Mouse (Mus musculus) cerebellum, adult 9-11 months (tissue): Measurements from ENCODE around the gene Erich3.
"Not testable (repeated sequence)": the region's sequence is repeated elsewhere in the genome, so short reads cannot be mapped to it uniquely, and the experiment has no call there.

Experiments used
- DNase-seq: peaks from one replicate; pipeline ENCODE4 v3.0.0; 2022

Gene Erich3

DNA sequence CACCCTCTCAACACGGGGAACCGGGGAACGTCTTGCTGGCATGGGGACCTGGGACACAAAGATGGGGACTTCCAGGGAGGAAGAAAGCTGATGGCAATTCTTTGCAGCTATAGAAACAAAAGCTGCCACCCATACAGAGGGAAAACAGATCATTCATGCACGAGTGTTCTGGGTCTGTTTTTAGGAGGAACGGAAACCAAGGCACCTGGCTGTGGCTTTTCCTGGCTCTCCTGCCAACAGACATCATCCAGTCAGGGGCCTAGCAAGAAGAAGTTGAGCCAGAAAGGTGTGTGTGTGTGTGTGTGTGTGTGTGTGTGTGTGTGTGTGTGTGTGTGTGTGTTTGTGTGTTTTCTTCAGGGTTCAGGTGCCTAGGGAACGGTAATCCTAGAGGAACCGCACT is at the start of gene Erich3:
TSS of gene Erich3 (plus strand) at position 315 of the 400 bp plus-strand sequence.
- no peak for DNase-seq

GRCm38 (mm10) chr3:154614771-154615170 is 48.9 kb upstream of the Erich3 start:
- DNase-seq, result no peak

GRCm38 (mm10) chr3:154615304-154615703 is 48.4 kb upstream of the Erich3 start:
- DNase-seq, result no peak

DNA sequence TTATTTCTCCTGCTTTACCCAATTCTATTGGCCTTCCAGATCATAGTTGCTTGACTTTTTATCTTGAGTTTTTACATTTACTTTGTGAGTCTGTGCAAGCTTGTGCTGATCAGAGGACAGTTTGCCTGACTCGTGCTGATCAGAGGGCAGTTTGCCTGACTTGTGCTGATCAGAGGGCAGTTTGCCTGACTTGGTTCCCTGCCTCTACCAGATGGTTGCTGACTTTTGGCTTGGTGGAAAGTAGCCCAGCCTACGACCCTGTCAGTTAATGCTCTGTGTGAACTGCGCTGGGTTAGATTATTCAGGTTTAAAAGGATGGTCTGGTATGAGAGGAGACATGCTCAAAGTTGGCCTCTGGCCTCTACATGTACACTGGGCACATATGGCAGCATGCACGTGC is 47.6 kb upstream of the Erich3 start:
- no peak for DNase-seq

DNA sequence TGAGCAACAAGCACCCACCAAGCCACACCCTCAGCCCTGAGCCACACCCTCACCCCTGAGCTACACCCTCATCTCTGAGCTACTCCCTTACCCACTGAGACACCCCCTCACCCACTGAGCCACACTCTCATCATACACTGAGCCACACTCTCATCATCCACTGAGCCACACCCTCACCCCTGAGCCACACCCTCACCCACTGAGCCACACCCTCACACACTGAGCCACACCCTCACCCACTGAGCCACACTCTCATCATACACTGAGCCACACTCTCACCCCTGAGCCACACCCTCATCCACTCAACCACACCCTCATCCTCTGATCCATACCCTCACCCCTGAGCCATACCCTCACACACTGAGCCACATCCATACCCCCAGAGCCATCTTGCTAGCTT is 35.4 kb upstream of the Erich3 start:
- no peak for DNase-seq

DNA sequence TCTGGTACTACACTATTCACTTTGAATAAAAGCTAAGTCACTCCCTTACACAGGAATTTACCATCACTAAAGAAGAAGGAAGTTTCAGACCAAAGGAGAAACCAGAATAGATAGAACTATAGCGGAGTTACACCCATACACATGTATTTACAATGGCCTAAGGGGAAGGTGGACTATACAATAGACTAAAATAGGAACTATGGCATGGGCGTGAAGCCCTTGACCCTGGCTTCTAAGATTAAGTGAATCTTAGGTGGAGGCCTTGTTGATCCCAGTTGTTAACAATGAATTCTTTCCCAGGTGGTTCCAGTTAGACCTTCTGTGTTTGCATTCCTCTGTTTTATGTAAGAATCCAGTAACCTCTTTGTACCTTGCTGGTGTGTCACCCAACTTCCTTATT is 32.4 kb upstream of the Erich3 start:
- not testable (repeated sequence) for DNase-seq

DNA sequence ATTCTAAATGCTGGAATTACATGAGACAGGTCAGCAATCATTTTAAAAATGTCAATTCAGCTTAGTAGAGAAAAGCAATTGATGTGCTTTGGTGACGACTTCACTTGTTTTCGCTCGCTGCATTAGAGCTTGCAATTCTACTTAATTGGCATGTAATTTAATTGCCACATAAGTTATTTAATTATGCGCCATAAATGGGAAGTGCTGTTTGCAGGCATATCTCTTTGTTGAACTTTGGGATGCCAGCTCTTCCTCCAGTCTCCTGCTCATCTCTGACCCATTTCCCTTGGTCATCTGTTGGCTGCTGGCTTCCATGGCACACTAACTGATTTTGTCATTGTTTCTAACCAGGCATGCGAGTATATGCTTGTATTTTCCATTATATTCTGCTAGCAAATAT is 30.6 kb upstream of the Erich3 start:
- no peak for DNase-seq

DNA sequence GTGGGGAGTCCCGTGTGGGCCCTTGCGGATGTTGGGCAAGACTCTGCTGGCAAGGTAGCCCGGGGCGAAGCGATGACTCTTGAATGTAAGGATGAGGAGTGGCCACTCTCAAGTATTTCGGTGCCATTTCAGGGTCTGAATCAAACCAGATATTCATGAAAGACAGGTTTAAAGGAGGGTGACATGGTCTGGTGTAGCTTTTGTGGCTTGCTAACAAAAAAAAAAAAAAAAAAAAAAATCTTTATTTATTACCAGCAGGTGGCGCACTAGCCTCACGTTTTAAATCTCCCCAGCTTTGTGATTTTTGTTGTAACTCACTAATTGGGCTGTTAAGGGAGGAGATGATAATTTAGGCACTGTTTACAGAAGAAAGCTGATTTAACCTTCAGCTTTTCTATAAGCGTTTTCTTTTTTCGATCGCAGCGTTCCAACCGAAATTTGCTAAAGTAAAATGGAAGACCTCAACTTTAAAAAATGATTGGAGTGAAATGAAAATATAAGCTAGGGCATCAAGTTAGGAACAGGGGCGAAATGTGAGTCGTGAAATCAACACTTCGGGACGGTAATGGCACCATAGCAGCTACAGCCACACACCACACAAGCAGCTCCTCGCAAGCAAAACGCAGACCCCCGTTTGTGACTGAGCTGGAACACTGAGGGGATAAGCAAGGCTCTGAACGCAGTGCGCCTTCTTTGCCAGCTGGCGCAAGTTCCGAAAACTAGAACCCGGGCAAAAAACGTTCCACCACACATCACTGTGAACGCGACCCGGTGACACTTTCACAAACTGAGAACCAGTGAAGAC is 16.8 kb upstream of the Erich3 start:
- DNase-seq, result no peak

DNA sequence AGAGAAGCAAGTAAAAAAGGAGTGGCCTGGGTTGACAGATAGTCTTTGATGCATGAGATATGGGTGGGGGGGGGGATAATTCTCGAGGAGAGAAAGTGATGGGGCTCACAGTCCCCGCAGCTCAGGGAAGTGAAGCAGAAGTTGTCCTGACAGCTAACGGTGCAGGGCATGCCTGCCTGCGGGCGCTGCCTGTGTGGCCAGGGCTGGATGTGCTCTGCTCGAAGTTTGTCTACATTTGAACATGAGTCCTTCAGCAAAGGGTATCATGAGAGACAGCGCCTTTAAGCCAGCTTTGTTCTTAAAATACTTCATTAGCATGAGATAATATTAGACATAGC is 16.2 kb upstream of the Erich3 start:
- DNase-seq, result no peak

DNA sequence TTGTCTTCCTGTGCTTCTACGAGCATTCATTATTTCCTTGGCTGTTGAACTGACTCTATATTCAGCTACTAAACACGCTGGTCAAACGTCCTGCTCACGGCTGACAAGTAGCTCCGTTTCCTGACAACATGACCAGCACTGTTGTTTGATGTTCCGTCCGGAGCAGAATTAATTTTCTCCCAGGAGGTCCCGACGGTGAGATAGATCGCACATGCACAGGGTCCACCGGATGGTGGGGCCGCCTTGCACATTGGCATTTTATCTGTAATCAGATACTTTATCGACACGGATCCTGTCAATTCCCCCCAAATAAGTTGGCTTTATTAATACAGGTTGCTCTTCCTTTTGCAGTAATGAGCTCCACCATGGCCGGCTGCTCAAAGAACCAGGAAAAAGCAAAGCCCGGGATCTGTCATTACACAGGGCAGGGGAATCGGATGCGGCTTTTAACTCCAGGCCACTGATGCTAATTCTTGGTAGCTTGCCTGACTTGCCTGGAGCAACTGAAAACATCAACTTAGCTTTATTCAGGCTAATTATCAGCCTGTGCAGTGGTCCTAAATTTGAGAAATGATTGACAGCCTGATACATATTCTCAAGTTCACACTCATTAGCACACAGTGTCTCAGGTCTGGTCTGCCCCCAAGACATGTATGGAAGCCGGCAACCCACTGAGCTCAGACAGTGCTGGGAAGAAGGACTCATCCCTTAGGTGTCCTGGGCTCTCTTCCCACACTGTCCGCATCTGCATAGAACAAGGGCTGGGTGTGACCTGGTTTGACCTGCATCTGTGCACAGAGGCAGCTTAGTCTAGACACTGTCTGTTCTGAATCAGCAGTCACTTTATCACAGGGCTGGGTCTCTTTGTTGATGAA is 14.0 kb upstream of the Erich3 start:
- no peak for DNase-seq

GRCm38 (mm10) chr3:154651192-154651821 is 12.4 kb upstream of the Erich3 start:
- DNase-seq, result no peak

DNA sequence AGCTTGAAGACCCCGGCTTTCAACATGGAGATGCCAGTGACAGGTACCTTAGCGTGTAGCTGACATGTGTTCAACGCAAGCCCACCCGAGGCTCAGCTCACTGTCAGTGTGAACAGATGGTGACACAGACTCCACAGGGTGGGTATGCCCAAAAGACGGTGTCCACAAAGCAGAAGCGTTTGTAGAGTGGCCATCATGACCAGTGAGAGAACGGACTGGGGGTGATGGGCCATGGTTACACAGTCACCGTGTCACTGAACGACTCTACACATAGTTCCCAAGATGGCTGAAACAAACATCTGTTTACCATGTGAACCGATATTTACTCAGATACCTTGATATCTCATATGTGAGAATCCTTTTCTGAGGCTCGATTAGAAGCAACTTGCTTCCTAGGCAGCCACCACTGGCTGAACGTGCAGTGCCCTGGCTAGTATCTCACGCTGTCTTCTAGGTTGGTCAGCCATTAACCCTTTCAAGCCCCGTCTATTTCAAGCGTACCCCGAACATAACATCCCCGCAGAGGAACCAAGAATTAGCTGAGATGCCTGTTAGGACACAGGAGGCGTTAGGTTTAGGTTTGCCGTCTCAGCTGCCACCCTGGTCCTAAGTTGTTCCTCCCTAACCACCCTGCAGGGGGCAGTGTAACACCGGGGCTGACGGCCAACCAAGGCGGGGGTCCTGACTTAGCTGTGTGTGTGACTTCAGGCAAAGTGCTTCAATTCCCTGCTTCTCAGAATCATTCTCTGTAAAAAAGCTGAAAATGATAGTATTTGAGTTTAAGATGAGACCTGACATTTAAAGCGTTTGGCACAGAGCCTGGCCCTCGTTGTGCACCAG is 10.9 kb upstream of the Erich3 start:
- peak; percentile 52 for DNase-seq

DNA sequence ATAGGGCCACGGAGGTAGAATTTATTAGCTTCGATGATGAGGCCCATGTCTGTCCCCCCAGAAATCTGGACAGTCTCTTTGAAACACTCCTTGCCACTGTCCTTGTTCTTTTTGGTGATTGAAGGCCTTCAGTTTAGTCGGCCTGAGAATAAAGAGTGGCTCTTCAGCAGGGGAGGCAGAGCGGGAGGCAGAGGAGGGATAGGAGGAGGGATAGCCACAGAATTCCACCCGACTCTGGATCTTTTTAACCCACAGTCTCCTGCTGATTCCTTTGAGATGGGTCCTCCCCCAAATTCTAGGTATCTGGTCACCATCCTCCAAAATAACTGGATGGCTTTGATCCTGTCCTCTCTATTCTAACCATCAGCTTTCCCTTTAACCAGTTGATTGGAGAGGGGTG is 10.2 kb upstream of the Erich3 start:
- DNase-seq, result no peak

GRCm38 (mm10) chr3:154654284-154654683 is 9.4 kb upstream of the Erich3 start:
- no peak for DNase-seq

- no peak for DNase-seq
Measured at GRCm38 (mm10) chr3:154654901-154655300, 8.8 kb upstream of the Erich3 start.

DNA sequence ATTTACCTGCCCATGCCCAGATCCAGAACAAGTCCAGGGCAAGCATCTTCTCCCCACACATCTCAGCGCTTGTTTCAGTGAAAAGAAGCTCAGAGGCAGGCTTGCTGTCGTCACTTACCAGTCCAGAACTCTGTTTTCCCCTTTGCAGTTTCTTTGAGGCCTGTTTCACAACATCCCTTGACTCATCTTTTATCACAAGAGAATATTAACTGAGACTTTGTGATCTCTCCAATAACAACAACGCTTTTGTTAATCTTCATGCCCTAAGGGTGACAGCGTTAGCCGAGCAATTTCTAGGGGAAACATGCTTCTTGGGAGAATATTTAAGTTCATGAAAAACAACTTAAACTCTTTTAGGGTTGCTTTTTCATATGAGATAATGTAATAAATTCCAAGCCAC is 7.9 kb upstream of the Erich3 start:
- no peak for DNase-seq

DNA sequence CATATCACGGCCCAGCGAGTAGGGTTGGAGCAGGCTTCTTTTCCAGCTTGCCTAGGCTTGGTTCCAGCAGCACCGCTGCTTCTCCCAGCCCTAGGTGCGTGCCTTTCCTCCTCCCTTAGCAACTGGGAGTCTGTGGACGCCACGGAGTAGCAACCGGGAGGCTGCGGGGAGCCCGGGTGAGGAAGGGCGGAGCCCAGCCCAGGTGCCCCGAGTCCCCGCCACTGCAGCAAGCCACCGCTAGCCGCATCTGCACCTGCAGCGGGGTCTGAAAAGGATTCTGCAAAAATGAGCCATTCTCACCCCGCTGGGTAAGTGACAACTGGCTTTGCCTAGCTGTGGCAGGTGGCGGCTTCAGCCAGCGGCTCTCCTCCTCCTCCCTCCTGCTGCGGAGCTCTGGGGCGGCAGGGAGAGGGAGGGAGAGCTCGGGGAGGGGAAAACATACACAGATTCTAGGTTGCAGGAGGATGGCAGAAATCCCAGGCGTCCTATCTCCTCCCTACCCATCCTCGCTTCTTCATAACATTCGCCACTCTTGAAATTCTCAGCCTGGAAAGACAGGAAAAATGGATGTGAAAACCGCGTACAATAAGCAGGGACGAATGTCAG is 420 bp downstream of the Erich3 start:
- peak; percentile 87 for DNase-seq

GRCm38 (mm10) chr3:154664636-154665035 is 977 bp downstream of the Erich3 start:
- DNase-seq, result peak; percentile 28

GRCm38 (mm10) chr3:154668485-154668884 is 4.8 kb downstream of the Erich3 start:
- DNase-seq, result no peak

DNA sequence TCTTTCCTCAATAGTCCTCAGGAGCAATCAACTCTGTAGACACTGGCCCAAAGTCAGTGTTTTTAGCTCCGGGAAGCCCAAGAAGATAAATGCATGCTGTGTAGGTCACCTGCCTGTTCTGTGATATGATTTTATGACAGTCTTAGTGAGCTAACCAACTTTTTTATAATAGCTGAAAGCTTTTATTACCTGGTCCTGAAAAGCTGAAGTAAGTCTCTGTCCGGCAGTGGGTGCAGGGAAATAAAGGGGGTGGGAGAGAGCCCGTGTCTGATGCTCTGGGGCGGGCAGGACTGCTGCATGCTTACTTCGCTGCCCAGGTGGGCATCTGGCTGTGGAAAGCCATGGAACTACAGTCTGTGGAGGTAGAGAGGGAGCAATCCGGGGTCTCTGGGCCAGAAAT is 6.9 kb downstream of the Erich3 start:
- DNase-seq, result no peak

GRCm38 (mm10) chr3:154671013-154671412 is 7.4 kb downstream of the Erich3 start:
- DNase-seq, result no peak

GRCm38 (mm10) chr3:154673326-154673725 is 9.7 kb downstream of the Erich3 start:
- no peak for DNase-seq
